Mouse (Mus musculus) urinary bladder, postnatal 4 days (tissue): ENCODE results near the gene Mrrf.

Source experiments
- DNase-seq, 2 experiments: peaks; one replicate each; pipeline ENCODE4 v3.0.0; 2021 to 2022; ENCODE audit warnings: low spot score in 2 of 2

Gene Mrrf

GRCm38 (mm10) chr2:36230967-36231366 is 94.8 kb downstream of the Mrrf start:
- DNase-seq: no peak

- no peak for DNase-seq
These were observed 98.6 kb downstream of the Mrrf start for GRCm38 (mm10) chr2:36234526-36235368.

- no peak for DNase-seq
These were observed 99.7 kb downstream of the Mrrf start for GRCm38 (mm10) chr2:36235917-36236316.

- no peak for DNase-seq
These were observed 100.7 kb downstream of the Mrrf start for GRCm38 (mm10) chr2:36236889-36237288.

- DNase-seq: no peak
These were observed 101.4 kb downstream of the Mrrf start for GRCm38 (mm10) chr2:36237557-36237956.

GRCm38 (mm10) chr2:36238467-36238866 is 102.3 kb downstream of the Mrrf start:
- DNase-seq: peak in 1 of 2 experiments; percentile 41

GRCm38 (mm10) chr2:36238951-36239350 is 102.8 kb downstream of the Mrrf start:
- DNase-seq: no peak
